Mouse (Mus musculus): Measurements from ENCODE around the gene Kat7.

GRCm38 (mm10) chr11:95339471-95340021 is 29.5 kb upstream of the Kat7 start:
- TF ChIP-seq POLR2A (IDR thresholded peaks at IDR 0.05; ENCODE audit: control insufficient read depth, extremely low read depth, insufficient read depth, low read length, poor library complexity): no peak
- TF ChIP-seq CTCF (IDR thresholded peaks at IDR 0.05; ENCODE audit: borderline replicate concordance, control insufficient read depth, extremely low read depth, insufficient read depth, low read length, poor library complexity): no peak

Data from thymus, adult 2 months (tissue).